Mouse (Mus musculus) spleen, postnatal 14 days (tissue): Measurements from ENCODE around the gene Ciita.
A peak's percentile ranks its signal among the peaks of the same experiment; 100 is the strongest.

Experiments
- DNase-seq, 2 experiments: peaks; one replicate each; pipeline ENCODE4 v3.0.0; 2021 to 2022; ENCODE audit warnings: low spot score in 2 of 2

The Ciita gene

DNA sequence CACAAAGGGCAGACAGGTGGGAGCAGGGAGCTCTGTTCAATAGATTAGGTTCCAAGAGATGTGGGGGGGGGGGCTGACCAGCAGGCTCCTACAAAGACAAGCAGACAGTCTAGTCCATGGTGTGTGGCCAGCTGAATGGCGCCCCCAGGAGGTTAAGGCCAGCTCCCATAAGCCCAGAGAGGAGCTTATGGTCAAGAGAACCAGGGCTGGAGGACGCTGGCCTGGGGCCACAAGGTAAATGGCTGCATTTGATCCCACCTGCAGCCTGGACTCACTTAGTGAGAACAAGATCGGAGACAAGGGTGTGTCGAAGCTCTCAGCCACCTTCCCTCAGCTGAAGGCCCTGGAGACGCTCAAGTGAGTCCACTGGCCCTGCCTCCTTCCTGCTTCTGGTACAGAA is 38.2 kb downstream of the Ciita start:
- peak in 1 of 2 experiments; percentile 19 for DNase-seq

DNA sequence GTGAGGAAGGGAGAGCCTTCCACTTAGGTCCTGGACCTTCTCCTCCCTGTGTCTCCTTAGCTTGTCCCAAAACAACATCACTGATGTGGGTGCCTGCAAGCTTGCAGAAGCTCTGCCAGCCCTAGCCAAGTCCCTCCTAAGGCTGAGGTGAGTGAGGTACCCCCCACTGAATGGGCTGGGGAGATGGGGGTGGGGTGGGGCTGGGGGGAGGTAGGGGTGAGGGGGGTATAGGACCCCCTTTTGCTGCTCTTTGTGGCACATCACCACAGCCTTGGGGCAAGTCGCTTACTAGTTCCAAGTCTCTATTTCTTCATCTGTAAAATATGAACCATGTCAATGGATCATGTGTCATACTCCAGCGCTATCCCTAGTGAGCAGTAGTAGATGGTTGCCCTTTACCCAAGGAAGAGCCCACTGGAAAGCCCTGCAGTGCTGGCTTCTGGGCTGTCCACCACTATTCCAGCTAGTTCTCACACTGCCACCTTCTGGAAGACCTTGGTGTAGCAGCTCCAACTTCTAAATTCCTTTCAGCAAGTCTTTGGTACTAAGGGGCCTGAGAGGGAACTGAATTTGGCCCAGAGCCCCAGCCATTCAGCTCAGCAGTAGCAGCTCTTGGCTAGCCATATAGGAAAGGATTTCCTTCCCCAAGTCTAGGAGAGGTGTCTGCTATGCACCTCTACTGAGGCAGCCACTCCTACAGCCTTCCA is 41.2 kb downstream of the Ciita start:
- DNase-seq = peak; percentile 42 to 68

GRCm38 (mm10) chr16:10522811-10523210 is 43.0 kb downstream of the Ciita start:
- DNase-seq = peak; percentile 58 to 75

DNA sequence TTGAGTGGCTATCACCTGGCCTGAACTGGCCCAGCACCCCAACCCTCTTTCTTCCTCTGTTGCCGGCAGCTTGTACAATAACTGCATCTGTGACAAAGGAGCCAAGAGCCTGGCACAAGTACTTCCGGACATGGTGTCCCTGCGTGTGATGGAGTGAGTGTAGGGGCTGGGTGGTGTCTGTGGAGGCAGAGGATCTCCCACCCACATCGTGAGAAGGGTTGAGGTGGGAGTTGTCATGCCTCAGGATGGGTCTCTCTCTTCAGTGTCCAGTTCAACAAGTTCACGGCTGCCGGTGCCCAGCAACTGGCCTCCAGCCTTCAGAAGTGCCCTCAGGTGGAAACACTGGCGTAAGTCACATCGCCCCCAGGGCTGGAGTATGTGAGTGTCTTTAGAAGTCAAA is 43.8 kb downstream of the Ciita start:
- DNase-seq = no peak

DNA sequence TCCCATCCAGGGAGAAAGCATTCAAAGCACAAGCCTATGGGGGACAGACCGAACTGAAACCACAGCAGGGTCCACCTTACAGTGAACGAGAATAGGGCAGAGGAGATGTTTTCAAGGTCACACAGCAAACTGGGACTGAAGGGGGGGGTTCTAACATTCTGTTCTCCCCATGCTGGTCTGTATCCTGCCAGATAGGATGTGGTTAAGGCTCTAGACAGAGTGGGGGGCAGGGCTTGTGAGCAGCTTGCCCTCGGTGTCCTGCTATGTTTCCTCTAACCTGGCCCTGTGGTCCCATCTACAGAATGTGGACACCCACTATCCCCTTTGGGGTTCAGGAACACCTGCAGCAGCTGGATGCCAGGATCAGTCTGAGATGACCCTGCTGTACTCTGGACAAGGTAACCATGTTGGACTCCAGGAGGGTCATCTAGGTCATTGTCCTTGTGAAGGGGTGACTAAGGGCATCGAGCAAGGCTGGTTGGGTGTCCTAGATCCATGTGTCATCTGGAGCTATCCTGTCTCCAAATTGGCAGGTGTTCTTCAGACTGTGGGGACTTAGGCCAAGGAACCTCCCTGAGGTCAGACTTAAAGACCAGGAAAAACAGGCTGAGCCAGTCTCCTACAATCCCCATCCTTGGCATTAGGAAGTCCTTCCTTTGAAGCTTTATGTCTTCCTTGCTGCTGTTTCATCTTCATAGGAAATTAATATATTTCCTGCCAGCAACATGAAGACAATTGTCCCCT is 45.2 kb downstream of the Ciita start:
- no peak for DNase-seq

- DNase-seq = no peak
Observed at GRCm38 (mm10) chr16:10525610-10525980, 45.7 kb downstream of the Ciita start.

DNA sequence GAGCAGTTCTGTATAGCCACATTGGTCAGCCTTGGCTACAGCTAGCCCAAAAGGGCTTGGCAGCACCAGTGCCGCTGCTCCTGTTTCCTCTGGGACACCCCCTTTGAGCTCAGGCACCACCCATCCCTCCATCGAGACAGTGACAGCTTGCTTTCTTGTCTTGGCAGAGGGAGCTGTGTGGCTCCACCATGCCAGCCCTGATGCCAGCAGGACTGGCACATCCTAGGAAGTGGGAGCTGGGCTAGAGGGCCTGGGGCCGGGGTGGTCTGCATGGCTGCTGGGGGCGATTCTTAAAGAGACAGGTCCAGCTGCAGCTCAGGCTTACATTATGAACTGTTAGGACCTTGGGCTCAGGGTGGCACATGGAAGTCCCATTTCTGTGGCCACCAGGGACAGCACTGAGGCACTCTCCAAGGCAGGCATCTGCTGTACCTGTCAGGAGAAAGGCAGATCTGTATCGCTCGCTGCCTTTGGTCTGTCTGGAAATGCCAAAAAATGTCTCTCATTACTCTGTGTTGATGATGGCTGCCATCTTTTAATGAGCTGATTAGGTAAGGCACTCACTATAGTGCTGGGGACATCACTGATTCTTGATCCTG is 47.3 kb downstream of the Ciita start:
- DNase-seq = no peak

DNA sequence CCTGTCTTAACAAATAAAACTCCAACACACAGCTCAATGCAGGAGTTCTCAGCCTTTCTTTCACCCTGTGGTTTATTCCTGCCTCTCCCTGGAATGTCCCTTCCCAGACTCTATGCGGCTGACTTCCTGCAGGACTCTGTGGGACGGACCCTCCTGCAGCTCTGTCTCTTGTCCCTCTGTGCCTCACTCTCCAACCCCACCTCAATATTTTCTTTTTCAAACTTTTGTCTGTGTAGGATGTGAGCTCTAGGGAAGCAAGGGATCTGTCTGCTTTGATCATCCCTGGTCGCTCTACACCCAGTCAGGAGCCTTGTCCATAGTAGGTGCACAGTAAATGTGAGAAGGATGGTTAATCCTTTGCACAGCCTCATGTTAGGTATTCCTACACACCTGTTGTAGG is 48.5 kb downstream of the Ciita start:
- DNase-seq = no peak

- no peak for DNase-seq
Observed at GRCm38 (mm10) chr16:10530179-10530578, 50.3 kb downstream of the Ciita start.

DNA sequence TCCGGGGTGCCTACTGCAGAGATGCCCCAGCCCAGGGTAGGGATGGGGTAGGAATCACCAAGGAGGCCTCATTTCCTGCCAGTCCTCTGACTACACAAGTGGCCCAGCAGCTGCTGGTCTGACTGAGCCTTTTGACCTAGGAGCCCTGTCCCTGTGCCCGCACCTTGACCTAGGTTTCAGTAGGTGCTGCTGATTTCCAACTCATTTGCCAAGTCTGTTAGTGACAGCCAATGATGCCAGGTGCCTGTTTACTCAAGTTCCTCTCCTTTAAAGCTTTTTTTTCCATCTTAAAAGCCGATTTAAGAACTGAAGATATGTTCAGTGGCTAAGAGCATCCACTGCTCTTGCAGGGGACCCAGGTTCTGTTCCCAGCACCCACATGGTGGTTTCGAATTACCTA is 53.9 kb downstream of the Ciita start:
- DNase-seq = no peak

- DNase-seq = no peak
Observed at GRCm38 (mm10) chr16:10534567-10534966, 54.7 kb downstream of the Ciita start.

GRCm38 (mm10) chr16:10536323-10536722 is 56.5 kb downstream of the Ciita start:
- DNase-seq = no peak

DNA sequence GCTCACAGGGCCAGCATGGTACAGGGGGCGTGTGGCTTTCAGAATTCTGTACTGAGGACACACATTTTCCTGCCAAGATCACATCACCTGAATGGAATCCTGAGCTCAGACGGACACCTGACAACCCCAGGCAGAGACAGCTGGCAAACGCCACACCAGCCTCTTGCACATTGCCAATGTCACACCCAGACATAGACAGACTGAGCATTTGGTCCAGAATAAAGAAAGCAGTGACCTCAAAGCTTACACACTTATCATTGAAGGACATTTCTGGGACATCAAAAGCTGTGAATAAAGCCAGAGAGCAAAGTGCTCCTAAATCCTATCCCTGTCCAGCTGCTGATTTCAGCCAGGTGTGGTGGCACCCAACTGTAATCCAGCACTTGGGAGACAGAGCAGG is 57.1 kb downstream of the Ciita start:
- DNase-seq = no peak

DNA sequence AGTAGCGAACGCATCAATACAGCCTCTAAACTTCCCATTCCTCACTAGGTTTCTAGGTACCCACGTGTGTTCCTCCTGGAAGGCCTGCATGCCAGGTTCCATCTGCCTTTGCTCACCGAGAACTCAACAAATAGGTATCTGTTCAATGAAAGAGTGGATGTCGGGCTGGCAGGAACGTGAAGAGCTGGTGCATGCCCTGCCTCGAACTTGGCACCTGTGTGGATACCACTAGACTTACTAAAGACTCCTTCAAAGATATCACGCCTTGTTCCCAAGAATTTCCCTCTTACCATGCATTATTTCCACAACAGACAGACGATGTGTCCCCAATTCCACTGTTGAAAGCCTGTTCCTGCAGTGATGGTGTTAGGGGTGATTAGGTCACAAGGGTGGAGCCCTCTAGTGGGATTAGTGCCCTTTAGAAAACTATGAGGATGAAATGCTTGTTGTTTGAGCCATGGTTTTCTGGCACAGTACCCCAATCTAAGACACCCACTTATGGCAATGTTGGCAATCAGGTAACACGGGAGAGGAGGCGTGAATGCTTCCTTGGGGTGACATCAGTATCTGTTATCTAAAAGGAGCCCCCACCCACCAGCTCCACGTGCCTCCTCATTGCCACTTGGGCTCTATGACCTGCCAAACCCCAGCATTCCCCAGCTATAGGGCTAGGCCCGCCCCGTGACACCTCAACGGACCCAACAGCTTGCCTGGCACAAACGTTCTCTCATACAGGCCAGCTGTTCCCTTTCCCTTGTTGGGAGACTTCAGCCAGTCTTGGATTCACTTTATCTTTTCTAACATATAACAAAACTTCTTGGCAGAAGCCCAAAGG is 61.1 kb downstream of the Ciita start:
- DNase-seq = no peak

GRCm38 (mm10) chr16:10541598-10541930 is 61.7 kb downstream of the Ciita start:
- no peak for DNase-seq

- peak in 1 of 2 experiments; percentile 9 for DNase-seq
Observed at GRCm38 (mm10) chr16:10542266-10542665, 62.4 kb downstream of the Ciita start.

DNA sequence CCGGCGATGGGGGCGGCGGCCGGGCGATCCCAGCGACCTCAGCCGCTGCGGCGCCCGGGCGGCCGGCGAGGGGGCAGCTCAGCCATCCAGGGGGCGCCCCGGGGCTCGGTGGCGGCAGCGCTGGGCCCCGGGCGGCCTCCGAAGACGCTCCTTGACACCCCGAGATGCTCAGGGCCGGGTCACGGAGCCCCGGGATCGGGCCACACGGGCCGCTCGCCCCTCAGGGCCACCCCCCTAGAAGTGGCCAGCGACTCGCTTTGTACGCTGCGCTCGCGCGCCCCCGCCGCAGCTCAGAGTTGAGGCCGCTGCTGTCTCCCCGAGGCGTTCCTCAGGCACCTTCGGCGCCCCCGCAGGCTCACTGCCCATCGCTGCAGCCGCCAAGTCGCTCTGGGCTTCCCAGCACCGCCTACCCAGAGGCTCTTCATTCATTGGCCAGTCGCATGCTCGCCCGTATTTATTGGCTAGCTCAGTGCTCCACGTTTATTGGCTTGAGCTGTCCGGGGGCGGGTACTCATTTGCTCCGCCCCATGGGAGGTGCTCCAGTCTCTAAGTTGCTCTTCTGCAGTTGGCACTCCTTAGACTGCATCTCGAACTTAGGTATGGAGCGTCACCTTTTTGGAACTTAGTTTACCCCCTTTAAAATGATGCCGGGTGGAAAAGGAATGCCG is 63.0 kb downstream of the Ciita start, which contains the start of gene Dexi:
Dexi (minus strand) TSS at position 357 of the 668 bp plus-strand sequence.
- DNase-seq = peak; percentile 83 to 87

DNA sequence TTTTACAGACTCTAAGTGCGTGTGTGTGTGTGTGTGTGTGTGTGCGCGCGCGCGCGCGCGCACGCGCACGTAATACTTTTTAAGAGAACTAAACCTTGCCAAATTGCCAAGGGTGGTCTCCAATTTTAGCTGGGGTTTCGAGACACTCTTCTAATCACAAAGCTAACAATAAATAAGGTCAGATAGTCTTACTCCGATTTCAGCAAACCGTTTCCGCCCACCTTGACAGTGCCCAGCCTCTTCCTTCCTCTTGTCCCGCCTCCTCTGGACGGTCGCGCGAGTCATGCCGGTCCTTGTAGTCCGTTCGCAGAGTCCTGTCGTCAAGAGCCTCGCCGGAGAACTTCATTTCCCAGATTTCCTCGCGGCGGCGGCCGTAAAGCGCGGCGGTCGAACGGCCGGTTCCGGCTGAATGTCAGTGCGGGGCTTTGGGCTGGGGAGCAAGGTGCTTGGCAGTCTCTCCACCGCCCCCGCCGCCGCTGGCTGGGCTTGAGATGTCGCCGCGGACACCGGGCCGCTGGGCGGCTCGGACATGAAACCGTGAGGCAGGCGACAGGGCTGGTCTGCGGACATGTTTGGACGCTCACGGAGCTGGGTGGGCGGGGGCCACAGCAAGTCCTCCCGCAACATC is 65.2 kb downstream of the Ciita start, which contains the start of gene Clec16a:
Clec16a (plus strand) TSS at position 345 of the 628 bp plus-strand sequence.
- DNase-seq = peak; percentile 89 to 96

GRCm38 (mm10) chr16:10546865-10547264 is 67.0 kb downstream of the Ciita start:
- DNase-seq = no peak

DNA sequence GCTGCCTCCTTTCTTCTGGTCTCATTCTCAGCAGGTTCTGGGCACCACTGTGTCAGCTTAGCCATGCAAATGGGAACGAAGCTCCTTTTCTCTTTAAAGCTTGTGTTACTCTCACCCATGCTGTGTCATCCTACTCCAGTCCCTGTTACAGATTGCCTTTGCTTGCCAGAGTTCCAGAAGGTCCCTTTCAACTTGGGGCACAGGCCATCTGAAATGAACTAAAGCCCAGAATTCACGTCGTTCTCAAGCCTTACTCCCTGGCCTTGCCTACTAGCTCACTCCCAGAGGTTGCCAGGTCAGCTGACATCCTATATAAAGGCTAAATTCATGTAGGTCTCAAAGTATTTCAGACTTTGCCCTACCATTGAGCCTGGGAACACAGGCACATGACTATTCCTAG is 69.1 kb downstream of the Ciita start:
- DNase-seq = no peak

GRCm38 (mm10) chr16:10549600-10549999 is 69.7 kb downstream of the Ciita start:
- DNase-seq = no peak
